Mouse (Mus musculus) hindbrain, postnatal 0 days (tissue): ENCODE data around the gene Nabp2. TPM values are rescaled to one million over a fixed set of nuclear protein-coding genes. Genes with fewer than 3 reads are reported as not detected.
A peak's percentile ranks its signal among the peaks of the same experiment; 100 is the strongest.

ENCODE experiments used
- ATAC-seq: fragments of 200-750 bp; cut with Nextera tagmentation; 2 replicates; pipeline ENCODE4 v1.8.0; 2017; ENCODE audit warnings: mild to moderate bottlenecking, moderate TSS enrichment, moderate library complexity
- DNase-seq: peaks from one replicate; pipeline ENCODE4 v3.0.0-alpha.2; 2015; ENCODE audit warnings: low spot score
- H3K27ac ChIP-seq: fragments of 300-500 bp; sonication (generic); 2 replicates; pipeline ENCODE4 v1.5.1; 2014; ENCODE audit warnings: mild to moderate bottlenecking
- H3K27me3 ChIP-seq: fragments of 300-500 bp; sonication (generic); 2 replicates; pipeline ENCODE4 v1.6.1; 2014; ENCODE audit warnings: low read length, mixed read lengths; ENCODE audit not compliant: insufficient read depth
- H3K36me3 ChIP-seq: fragments of 300-500 bp; sonication (generic); 2 replicates; pipeline ENCODE4 v1.6.1; 2014; ENCODE audit warnings: low read length, mixed read lengths; ENCODE audit not compliant: insufficient read depth
- H3K4me1 ChIP-seq: fragments of 300-500 bp; sonication (generic); 2 replicates; pipeline ENCODE4 v1.6.1; 2014; ENCODE audit warnings: antibody characterized with exemption, low read length, mixed read lengths; ENCODE audit not compliant: insufficient read depth
- H3K4me2 ChIP-seq: fragments of 300-500 bp; sonication (generic); 2 replicates; pipeline ENCODE4 v1.6.1; 2014; ENCODE audit warnings: low read depth, mild to moderate bottlenecking, low read length, moderate library complexity, mixed read lengths
- H3K4me3 ChIP-seq: fragments of 300-500 bp; sonication (generic); 2 replicates; pipeline ENCODE4 v1.5.1; 2014; ENCODE audit warnings: low read length
- H3K9ac ChIP-seq: fragments of 300-500 bp; sonication (generic); replicated peaks from 2 replicates; pipeline ENCODE4 v1.6.1; 2014; ENCODE audit warnings: mild to moderate bottlenecking, low read length, moderate library complexity, mixed read lengths
- H3K9me3 ChIP-seq: fragments of 300-500 bp; sonication (generic); 2 replicates; pipeline ENCODE4 v1.6.1; 2016; ENCODE audit warnings: low read length, mixed read lengths
- CTCF ChIP-seq: IDR thresholded peaks from 2 replicates; pipeline ENCODE4 v1.5.1; 2016; ENCODE audit warnings: antibody characterized with exemption, control low read depth, low read depth
- WGBS: fragments of 180-500 bp; shearing (Covaris S2); extraction: QIAGEN DNeasy Blood & Tissue Kit; methylation state at CpG from one replicate; pipeline ENCODE4 v1.1.7; 2014; 5-methylcytosine and 5-hydroxymethylcytosine counted together
- polyA plus RNA-seq: library from polyadenylated mRNA; unstranded; fragments of >200 nt; fragmentation: Nextera tagmentation; extraction: Ambion mirVana; gene quantifications from 2 replicates; pipeline ENCODE4 v1.2.1, GENCODE M21; 2015
- total RNA-seq: library from RNA; depleted of rRNA; stranded (reverse); fragments of >200 nt; gene quantifications from 2 replicates; pipeline ENCODE4 v1.2.3, GENCODE M21; 2014

Nabp2 gene
- total and polyA plus RNA-seq, 2 experiments from 2014 or later: 73.9 to 140 TPM

DNA sequence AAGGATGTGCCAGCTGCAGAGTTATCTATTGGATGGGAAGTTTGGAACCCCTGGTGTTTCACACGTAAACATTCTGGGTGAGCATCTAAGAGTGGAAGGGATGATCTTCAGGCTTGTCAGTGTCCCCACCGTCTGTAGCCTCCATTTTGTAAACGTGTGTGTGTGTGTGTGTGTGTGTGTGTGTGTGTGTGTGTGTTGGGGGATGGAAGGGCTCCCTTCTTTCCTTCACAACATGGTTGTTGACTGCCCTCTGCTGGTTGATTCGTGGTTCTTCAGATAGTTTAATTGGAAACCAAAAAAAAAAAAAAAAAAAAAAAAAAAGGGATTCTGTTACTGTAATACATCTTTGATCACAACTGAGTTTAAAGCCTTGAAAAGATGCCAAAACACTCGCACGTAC lies 44.0 kb upstream of the Nabp2 start:
- no peaks in the 10 kb centered on the region for H3K36me3 ChIP-seq
- peak overlapping the region; percentile 31; the same call in 1 of the 2 replicates for H3K4me2 ChIP-seq
- no peaks in the 10 kb centered on the region for H3K27me3 ChIP-seq
- H3K4me3 ChIP-seq: 0 out of 2 replicates have a peak overlapping the region, but pooled peaks have one; percentile 8
- ATAC-seq: peak; percentile 57; the same call in 1 of the 2 replicates
- H3K9ac ChIP-seq: no peak overlapping the region; the same call in 1 of the 2 replicates
- 0 out of 2 replicates have a peak, but pooled peaks cover under 1% of the 10 kb centered on the region for H3K4me1 ChIP-seq
- WGBS: 3% methylated on average over 6 of the region's 6 CpGs
- peak; percentile 79 for TF ChIP-seq CTCF
- peak overlapping the region; percentile 51; the same call in 1 of the 2 replicates for H3K27ac ChIP-seq
- no peaks in the 10 kb centered on the region for H3K9me3 ChIP-seq
- peak; percentile 93 for DNase-seq

DNA sequence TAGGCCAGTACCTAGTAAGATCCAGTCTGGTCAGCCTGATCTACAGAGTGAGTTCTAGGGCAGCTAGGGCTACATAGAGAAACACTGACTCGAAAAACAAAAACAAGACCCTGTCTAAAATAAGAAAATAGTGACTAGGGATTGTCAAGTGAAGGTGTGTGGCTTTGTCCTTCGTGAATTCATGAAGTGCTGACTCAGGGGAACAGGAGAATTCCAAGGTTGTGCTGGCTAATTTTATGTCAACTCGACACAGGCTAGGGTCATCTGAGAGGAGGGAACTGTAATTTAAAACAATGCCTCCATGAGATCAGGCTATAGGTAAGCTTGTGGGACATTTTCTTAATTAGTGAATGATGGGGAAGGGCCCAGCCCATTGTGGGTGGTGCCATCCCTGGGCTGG lies 43.2 kb upstream of the Nabp2 start:
- Histone ChIP-seq H3K9me3 (no peaks in the 10 kb centered on the region), H3K4me3 (no peak overlapping the region), H3K9ac (no peak overlapping the region), H3K4me1 (no peaks in the 10 kb centered on the region), H3K36me3 (no peaks in the 10 kb centered on the region), H3K27ac (no peak overlapping the region), H3K4me2 (no peak overlapping the region), H3K27me3 (no peaks in the 10 kb centered on the region)
- DNase-seq: no peak
- no peak for ATAC-seq
- no peak for TF ChIP-seq CTCF
- 83% methylated on average over 3 of the region's 3 CpGs for WGBS

DNA sequence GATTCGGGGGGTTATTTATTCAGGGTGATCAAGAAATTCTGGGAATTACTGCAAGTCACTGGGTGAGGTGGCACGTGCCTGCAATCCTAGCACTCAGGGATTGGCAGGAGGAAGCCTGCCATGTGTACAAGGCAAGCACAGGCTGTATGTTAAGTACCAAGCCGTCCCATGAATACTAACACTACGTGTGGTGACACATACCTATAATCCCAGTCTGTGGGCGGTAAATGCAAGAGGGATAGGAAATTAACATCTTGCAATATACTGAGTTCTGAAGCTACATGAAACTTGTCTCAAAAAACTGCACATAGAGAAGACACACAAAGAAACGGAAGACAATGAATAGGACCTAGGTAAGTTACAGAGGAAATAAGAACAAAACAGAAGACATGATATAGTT lies 39.7 kb upstream of the Nabp2 start:
- WGBS: 80% methylated on average over 6 of the region's 6 CpGs
- ATAC-seq: no peak
- Histone ChIP-seq H3K9me3 (no peaks in the 10 kb centered on the region), H3K4me2 (no peak overlapping the region), H3K4me1 (no peaks in the 10 kb centered on the region), H3K27me3 (no peaks in the 10 kb centered on the region), H3K9ac (no peak overlapping the region), H3K4me3 (no peak overlapping the region), H3K36me3 (no peaks in the 10 kb centered on the region), H3K27ac (no peak overlapping the region)
- TF ChIP-seq CTCF: no peak
- no peak for DNase-seq

DNA sequence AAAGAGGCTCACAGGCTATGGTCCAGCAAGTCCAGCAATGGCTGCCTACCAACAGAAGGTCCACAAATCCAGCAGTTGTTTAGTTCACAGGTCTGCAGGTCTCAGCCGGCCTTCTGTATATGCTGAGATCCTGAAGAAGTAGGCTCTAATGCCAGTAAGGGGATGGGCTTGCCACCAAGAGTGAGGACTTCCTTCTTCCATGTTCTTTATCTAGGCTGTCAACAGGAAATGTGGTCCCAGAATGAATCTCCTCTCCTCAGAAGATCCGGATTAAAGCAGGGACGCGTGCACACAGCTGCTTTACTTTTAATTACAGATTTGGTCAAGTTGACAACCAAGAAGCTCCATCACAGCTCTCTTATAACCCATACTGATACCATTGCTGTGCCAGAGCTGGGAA lies 34.1 kb upstream of the Nabp2 start:
- Histone ChIP-seq H3K36me3 (peaks cover 2% of the 10 kb centered on the region; the same call in 1 of the 2 replicates), H3K4me2 (no peak overlapping the region), H3K9me3 (no peaks in the 10 kb centered on the region), H3K9ac (no peak overlapping the region), H3K4me3 (no peak overlapping the region), H3K27me3 (no peaks in the 10 kb centered on the region), H3K27ac (no peak overlapping the region), H3K4me1 (no peaks in the 10 kb centered on the region)
- ATAC-seq (no peak), DNase-seq (no peak)
- WGBS: 82% methylated on average over 4 of the region's 4 CpGs
- no peak for TF ChIP-seq CTCF

DNA sequence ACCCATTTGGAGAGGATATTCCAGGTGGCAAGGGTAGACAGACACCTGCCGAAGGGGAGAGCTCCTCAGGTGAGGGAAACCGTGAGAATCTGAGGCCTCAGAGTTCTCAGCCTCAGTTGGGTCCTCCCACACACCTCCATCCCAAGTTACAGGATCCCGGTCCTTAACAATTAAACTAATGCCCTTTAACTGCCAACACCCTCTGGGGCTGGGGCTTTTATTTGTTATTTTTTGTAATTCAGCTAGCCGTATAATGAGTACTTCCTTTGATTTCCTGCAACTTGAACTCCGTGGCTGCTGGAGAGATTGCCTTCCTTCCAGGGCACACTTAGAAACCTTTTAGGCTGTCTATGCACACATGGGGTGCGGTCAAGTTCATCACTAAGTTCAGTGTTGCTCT lies 33.1 kb upstream of the Nabp2 start:
- WGBS: 77% methylated on average over 6 of the region's 6 CpGs
- no peak overlapping the region for H3K4me2 ChIP-seq
- no peak overlapping the region for H3K9ac ChIP-seq
- no peak for ATAC-seq
- H3K9me3 ChIP-seq: no peaks in the 10 kb centered on the region
- no peak for DNase-seq
- peaks cover 7% of the 10 kb centered on the region; the same call in 1 of the 2 replicates for H3K36me3 ChIP-seq
- H3K4me1 ChIP-seq: no peaks in the 10 kb centered on the region
- TF ChIP-seq CTCF: no peak
- H3K27me3 ChIP-seq: no peaks in the 10 kb centered on the region
- no peak overlapping the region for H3K27ac ChIP-seq
- no peak overlapping the region for H3K4me3 ChIP-seq

DNA sequence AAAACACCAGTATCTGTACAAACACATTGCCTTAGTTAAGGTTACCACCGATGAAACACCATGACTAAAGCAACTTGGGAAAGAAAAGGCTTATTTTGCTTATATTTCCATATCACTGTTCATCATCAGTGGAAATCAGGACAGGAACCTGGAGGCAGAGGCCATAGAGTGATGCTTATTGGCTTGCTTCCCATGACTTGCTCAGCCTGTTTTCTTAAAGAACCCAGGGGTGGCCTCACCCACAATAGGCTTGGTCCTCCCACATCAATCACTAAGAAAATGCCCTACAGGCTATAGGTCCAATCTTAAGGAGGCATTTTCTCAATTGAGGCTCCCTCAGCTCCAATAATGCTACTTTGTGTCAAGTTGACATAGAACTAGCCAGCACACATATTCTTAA lies 31.4 kb upstream of the Nabp2 start:
- no peak overlapping the region for H3K4me2 ChIP-seq
- no peak for DNase-seq
- H3K9ac ChIP-seq: no peak overlapping the region
- no peak for TF ChIP-seq CTCF
- no peak overlapping the region for H3K27ac ChIP-seq
- no peak for ATAC-seq
- H3K4me1 ChIP-seq: no peaks in the 10 kb centered on the region
- 89% methylated on average over 1 of the region's 1 CpGs for WGBS
- H3K9me3 ChIP-seq: no peaks in the 10 kb centered on the region
- no peak overlapping the region for H3K4me3 ChIP-seq
- H3K27me3 ChIP-seq: no peaks in the 10 kb centered on the region
- H3K36me3 ChIP-seq: peaks cover 19% of the 10 kb centered on the region

DNA sequence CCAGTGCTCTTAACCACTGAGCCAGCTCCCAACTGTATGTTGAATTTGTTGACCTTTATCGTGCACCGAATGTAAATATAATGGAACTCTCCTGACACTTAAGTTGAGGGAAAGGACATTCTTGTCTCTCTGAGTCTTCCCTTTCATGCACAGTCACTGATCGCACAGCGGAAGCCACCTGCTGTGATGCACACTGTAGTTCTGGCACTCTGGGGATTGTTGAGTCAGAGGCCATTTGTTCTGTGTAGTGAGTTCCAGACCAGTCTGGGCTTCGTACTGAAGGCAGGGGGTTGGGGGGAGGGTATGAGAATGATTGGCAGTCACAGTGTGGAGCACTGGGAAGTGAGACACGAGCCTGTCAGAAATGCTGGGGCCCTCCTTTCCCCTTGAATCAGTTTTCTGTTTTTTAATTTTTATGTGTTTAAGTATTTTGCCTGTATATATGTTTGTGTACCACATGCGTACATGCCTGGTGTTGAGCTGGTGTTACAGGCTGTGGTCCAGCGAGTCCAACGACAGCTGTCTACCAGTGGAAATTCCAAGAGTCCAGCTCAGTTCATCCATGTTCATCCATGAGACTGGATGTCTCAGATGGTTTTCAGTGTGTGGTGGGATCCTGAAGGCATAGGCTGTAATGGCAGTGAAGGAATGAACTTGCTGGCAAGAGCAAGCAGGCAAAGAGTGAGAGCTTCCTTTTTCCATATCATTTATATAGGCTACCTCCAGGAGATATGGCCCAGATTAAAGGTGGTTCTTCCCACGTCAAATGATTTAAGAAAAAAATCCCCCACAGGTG lies 30.2 kb upstream of the Nabp2 start:
- no peak for DNase-seq
- Histone ChIP-seq H3K9me3 (no peaks in the 10 kb centered on the region), H3K4me1 (no peaks in the 10 kb centered on the region), H3K36me3 (peaks cover 27% of the 10 kb centered on the region), H3K27ac (no peak overlapping the region), H3K4me2 (no peak overlapping the region), H3K4me3 (no peak overlapping the region), H3K9ac (no peak overlapping the region), H3K27me3 (no peaks in the 10 kb centered on the region)
- no peak for ATAC-seq
- 67% methylated on average over 10 of the region's 10 CpGs for WGBS
- no peak for TF ChIP-seq CTCF
